Mouse (Mus musculus): ENCODE data around the gene Slc44a5.

Slc44a5 gene

DNA sequence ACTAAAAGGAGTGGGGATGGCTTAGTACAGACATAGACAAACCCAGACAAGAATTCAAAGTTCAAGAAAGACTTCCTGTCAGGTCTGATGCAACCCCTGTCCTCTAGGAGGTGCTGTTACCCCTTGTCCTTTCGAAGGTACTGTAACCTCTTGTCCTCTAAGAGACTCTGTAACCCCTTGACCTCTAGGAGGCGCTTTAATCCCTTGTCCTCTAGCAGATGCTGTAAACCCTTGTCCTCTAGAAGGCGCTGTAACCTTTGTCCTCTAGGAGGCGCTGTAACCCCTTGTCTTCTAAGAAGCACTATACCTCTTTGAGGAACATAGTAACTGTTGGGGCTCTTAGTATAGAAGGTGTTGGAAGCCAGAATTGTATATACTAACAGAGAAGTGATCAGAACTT, 4.7 kb upstream of the Slc44a5 start:
- CTCF ChIA-PET = no interaction called here

DNA sequence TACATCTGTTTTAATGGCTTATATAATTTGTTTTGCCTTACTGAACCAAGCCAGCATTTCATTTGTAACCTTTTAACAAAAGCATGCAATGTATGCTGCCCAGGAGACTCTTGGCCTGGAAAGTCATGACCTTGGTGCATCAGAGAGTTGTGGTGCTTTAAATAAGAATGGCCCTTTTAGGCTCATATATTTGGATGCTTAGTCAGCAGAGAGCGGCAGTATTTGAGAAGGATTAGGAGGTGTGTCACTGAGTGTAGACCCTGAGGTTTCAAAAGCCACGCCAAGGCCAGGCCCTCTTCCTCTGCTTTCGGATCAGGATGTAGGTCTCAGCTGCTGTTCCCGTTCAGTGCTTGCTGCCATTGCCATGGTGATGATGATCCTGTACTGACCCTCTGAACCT, 3.8 kb upstream of the Slc44a5 start:
- CTCF ChIA-PET = no interaction called here

DNA sequence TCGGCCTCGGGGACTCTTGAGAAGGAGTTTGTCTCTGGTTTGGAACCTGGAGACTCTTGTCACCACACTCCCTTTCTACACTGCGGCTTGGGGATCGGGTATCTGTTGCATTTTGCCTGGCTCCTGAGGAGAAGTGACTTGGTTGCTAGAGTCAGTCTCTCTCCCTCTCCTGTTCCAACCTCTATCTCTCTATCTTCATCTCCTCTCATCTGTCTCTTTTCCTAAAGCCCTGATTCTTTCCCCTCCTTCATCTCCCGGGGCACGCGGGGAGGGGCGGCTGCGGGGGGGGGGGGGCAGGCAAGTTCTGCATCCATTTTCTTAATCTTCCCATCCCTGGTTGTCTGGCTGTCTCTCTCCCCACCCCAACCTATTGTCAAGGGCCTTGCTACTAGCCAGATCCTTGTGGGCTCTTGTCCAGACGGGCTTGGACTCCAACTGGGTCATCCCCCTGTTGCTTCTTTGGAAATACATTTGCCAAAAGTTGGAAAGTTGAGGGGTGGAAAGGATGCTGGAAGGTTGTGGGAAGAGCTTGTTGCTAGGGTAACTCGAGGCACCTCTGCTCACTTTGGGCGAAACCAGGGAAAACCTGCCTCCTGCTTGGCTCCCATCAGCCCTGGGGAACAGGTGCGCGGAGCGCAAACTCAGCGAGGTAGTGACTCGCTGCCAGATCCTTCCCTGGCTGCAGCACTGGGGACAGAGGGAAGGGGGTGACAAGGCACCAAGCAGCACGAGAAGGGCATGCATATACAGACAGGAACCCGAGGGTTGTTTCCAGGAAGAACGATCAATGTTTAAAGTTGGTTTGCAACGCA, 919 bp downstream of the Slc44a5 start:
- CTCF ChIA-PET = no interaction called here

DNA sequence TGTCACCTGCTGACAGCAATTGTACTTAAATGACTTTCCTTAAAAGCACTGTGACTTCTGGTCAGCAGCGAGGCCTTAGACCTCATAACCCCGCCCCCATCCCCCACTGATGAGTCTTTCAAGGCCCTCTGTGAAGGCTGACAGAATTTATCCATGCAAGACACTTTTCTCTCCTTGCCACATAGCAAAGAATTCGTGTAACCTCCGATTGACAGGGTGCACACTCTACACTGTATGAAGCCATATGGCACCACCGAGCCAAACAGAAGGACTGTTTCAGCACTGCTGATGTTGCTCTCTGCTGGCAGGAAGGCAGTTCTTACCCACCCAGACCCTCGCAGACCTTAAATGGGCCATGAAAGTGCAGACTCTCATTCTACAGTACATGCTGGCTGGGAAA, 1.8 kb downstream of the Slc44a5 start:
- CTCF ChIA-PET = no interaction called here

DNA sequence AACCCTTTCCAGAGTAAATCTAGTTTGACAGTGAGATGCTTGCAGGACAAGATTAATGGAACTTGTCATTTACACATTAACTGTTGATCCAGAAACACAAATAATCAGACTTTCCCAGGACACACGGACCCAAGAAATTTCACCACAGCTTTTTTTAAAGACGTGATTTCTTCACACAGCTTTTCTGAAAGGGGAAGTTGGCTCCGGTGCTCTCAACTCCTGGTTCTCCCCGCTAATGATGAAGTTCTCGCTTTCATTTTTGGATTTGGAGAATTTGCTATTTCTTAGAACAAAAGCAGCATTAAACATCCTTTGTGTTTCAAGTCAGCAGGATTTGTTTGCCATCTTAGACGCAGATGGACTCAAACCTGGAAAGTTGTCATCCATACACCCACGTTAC, 2.6 kb downstream of the Slc44a5 start:
- CTCF ChIA-PET = no interaction called here

DNA sequence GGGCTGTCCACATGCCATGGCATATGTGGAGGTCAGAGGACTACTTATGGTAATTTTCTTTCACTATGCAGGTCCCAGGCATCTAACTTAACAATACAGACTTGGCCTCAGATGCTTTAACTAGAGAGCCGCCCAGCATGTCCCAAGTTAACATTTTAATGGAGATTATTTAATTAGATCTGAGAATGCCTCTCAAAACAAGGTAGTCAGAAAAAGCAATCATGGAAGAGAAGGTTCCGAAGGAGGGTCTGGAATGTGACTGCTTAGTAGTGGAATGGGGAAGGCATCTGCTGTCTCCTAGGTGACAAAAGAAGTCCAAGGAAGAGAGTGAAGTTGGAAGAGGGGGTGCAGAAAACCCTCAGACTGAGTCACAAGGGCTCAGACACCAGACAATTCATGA, 7.4 kb downstream of the Slc44a5 start:
- CTCF ChIA-PET = no interaction called here

DNA sequence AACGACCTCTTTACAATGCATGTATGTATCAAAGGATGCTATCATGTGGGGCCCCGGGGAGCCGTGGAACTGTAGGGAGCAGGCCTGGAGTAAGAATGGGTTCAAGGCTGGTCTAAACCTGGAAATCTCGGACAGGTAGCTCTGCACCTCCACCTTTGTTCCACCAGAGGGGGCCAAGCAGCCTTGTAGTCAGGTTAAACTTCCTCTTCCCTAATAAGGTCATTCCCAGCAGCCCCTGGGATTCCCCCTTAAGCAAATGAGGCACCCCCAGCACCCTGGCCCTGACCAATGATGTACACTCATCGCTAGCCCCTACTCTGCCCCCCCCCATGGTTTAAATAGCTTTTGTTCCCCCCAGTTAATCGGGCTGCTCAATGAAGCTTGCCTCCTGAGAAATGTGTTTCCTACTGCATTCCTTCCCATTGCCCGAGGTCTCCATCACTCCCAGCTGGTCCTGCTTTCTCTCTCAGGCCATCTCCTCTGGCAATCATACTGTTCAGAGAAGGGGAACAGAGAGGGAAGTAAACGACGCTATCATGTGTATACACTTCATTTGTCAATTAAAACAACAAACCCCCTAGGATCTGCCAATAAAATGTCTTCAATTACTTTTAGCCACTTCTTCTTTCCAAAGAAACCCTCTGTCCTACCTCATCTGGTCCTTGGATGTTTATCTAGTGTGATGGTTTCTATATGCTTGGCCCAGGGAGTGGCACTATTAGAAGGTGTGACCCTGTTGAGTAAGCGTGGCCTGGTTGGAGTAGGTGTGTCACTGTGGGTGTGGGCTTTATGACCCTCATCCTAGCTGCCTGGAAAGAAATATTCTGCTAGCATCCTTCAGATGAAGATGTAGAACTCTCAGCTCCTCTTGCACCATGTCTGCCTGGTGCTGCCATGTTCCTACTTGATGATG, 11.4 kb downstream of the Slc44a5 start:
- CTCF ChIA-PET = interaction anchor here (0.5 to 0.6 kb wide), 3 partner anchors 883 to 1152 kb away, joined by 3 to 5 read pairs (median 4); no protein-coding TSS in a partner anchor

DNA sequence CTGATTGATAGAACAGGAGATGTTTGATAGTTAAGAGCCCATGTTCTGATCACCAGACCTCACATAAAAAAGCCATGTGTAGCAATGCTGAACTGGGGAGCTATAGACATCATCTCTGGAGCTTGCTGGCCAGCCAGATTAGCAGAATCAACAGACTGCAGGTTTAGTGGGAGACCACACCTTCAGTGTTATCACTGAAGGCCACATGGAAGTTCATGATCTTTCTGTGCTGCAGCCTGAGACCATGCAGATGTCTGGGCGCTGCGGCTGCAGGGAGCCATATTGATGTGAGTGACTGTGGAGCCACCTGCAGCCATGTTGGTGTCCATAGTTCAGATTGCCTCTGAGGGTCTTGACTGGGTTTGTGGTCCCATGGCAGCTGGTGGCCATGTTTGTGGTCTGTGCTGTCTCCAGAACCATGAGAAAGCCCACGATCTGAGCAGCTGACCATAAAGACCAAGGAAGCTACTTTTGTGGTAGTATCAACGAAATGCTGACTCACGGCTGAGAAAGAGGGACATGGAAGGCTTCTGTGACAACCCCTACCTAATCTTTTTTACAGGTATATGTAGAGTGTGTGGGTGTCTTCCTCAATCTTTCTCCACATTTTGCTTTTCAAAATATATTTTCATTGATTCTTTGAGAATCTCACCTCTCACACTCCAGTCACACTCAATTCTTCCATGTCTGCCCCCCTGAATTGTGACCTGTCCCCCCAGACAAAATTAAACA, 26.7 kb downstream of the Slc44a5 start:
- CTCF ChIA-PET = no interaction called here

DNA sequence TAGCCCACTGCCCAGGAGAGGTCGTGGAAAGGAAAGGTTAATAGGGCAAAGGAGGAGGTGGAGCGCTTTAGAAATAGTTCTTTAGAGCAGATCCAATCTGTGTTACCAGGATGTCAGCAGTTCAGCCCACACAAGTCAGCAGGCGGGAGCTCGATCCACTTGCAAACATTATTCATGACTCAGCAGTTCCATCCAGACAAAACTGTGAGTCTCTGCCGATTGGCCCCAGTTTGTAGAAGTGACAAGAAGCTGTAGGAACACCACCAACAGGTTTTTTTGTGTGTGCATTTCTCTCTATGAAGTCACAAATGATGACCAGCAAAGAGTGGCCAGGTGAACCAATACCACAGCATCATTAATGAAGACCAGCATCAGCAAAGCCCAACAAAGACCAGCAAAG, 28.1 kb downstream of the Slc44a5 start:
- CTCF ChIA-PET = no interaction called here

DNA sequence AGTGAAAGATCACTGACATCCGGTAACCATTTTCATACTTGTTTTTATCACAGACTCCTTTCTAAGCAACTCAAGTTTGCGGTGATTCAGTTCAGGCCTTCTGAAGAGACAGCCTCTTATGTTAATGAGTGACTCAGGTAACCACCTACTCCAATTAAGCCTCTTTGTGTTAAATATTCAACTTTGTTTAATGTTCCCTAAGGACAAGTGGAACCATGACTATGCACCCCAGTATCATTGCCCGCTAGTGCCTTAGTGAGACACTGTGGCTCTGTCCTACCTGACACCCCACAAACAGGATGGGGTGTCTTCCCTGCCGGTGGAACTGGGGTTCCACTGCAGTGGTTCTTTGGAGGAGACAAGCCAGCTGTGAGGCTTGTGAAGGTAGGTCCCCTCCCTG, 73.6 kb downstream of the Slc44a5 start:
- CTCF ChIA-PET = no interaction called here

DNA sequence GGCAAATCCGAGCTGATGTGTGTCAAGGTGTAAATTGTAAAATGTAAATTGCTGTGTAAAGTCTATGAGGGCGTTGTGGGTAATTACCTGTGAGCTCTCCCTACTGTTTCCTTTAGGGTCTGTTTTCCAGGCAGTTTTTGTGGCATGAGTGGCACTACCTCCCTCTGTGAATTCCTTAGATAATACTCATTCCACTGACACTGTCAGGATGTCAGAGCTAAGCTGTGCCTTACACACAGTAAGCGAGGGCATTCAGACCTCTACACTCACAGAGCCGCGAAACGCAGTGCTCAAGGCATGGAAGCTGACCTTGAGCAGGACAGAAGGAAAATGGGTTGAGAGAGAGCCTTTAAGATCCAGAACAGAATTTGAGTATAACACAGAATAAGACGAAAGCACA, 80.1 kb downstream of the Slc44a5 start:
- CTCF ChIA-PET = no interaction called here

DNA sequence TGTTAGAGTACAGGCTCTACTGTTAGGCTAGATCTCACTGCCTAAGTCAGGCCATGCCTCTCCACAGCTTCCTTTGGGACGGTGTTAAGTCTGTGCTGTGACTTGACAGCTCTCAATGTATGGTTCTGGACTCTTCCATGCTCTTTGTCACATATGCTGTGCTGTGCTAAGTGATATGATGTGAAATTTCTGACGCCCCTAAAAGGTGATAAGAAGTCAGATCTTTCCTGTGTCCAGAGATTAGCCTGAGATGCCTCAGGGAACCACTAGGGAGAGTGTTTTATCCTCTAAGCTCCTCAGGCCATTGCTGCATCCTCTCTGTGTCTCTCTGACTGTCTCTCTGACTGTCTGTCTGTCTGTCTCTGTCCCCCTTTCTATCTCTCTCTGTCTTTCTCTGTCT, 84.2 kb downstream of the Slc44a5 start:
- CTCF ChIA-PET = no interaction called here

DNA sequence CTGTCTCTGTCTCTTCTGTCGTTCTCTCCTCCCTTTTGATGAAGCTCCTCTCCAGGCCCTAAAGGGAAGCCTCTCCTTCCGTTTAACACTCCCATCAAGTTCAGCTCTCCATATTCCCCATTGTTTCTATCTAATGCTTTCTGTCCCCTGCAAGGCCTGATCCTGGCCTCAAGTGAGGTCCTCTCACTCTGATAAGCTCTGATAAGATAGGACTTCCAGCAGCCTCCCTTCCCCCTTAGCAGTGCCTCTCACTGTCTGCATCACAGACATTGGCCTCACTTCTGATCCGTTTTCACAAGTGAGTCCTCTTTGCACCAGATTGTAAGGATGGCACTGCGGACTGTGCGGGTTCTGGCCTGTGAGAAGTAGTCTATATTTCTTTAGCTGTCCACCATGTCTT, 85.0 kb downstream of the Slc44a5 start:
- CTCF ChIA-PET = no interaction called here

DNA sequence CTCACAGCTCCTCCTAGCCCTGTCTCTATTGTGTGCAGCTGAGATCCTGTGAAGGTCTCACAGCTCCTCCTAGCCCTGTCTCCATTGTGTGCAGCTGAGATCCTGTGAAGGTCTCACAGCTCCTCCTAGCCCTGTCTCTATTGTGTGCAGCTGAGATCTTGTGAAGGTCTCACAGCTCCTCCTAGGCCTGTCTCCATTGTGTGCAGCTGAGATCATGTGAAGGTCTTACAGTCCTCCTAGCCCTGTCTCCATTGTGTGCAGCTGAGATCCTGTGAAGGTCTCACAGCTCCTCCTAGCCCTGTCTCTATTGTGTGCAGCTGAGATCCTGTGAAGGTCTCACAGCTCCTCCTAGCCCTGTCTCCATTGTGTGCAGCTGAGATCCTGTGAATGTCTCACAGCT, 98.8 kb downstream of the Slc44a5 start:
- CTCF ChIA-PET = interaction anchor here (0.6 kb wide), 1 partner anchor 39 kb away, joined by 4 read pairs; no protein-coding TSS in a partner anchor

DNA sequence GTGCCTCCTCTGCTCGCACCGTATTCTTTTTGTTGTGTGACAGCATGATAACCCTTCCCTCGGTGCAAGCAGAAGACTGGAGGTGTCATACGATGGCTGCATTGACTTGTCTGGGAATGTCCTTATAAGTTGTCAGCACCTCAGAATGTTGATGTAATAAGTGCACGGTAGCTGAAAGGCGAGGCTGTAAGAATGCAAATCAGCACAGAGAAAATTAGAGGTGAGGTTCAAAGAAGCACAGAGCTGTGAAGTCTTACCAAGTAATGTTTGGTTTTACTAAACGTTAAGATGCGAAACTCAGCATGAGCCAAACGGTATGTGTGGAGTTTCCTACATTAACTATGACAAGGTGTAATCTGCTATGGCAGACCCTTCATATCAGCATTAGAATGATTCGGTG, 102.5 kb downstream of the Slc44a5 start:
- CTCF ChIA-PET = no interaction called here

DNA sequence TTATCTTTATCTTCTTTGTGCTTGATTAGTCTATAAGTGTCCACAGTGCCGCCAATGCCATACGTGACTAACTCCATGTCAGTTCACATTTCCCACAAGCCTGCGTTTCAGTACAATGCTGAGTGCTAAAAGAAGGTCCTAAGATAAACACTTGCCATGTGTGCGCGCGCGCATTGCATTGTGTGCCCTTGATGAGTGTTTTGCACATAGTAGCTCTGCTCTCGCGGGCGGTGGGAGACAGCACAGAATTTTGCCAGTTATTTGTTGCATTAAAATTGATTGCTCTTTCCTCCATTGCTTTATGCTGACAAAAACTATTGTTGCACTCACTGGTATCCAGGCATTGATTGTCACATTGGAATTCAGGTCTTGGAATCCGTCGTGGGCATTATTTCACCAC, 108.5 kb downstream of the Slc44a5 start:
- CTCF ChIA-PET = no interaction called here

DNA sequence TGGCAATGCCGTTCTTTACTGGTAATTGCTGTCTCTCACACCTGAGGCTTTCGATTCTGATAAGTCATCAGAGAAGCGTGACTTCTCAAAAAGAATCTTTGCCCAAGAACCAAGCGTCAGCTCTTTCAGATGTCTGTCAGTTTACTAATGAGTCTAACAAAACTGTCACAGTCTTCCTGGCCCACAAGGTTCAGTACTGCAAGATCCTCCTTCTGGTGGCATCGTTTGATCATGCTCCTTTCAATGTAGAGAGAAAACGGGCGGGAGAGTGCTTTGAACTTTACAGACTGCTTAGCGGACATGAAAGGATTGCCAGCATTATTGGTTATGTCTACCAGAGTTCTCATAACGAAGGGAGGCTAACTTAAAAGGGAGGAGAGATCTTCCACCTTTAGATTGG, 109.0 kb downstream of the Slc44a5 start:
- CTCF ChIA-PET = no interaction called here

DNA sequence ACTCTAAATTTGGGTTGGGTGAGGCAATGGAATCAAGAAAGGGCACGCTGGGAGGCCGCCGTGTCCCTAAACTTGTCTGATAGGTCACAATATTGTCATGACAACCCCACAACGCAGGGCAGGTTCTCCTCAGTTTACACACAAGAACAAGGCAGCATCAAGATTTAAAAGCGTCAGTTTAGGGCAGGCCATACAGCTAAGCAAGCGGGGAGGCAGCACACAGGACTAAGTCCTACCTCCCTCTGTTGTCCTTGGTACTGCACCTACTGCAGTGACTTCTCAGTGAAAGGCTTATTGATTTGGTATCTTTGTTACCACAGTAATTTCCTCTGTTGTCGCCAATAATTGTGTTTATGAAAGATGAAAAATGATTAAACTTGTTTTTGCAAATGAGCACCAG, 109.7 kb downstream of the Slc44a5 start:
- CTCF ChIA-PET = no interaction called here

DNA sequence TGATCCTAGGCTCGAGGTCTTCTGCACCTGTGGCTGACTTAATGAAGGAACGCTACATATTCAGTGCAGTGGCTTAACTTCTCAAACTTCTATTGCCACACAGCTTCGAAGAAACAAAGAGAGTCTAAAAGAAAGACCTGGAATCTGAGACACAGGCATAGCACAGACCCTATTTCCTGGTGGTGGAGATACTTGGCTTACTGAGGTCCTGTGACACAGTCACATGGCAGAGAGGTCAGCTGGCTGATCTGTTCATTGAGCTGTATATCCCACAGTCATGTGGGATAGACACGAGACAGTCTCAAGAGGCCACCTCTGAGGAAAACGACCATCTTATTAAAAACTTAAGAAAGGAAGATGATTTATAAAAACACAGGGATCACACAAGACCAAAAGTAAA, 116.8 kb downstream of the Slc44a5 start:
- CTCF ChIA-PET = no interaction called here

DNA sequence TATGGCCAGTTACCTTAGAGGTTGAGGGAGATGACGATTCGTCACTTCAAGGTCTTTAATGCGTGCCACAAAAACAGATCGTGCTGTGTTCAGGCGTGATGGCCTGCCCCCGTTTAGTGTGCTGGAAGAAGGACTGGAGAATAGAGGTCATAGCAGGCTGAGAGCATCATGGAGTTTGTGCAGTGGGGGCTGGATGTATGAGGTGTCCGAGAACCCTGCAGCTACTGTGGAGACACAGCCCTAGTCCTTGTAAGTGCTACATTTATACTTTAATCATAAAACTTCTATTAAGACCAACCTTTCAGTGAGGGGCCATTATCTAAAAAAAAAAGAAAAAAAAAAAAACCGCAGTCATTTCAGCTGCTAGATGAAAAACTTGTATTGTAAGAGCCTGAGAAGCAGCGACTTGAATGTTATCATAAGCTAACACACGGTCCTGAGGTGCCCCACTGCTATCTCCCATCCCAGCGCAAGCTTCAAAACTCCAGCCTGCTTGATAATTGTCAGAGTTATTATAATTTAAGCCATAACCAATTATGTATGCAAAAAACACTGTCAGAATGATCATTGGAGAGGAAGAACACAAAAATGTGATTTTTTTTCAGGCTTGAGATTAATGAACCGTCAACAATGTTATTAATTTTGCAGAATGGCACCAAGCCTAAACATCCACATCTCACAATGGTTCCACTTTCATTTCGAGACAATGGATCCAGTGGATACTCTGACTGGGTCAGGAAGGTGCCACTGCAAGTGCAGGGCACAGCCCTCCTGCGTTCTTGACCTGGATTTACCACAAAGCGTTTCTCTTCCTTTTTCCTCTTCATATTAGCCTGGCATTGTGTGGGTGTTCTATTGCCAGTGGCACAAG, 118.5 kb downstream of the Slc44a5 start:
- CTCF ChIA-PET = no interaction called here

DNA sequence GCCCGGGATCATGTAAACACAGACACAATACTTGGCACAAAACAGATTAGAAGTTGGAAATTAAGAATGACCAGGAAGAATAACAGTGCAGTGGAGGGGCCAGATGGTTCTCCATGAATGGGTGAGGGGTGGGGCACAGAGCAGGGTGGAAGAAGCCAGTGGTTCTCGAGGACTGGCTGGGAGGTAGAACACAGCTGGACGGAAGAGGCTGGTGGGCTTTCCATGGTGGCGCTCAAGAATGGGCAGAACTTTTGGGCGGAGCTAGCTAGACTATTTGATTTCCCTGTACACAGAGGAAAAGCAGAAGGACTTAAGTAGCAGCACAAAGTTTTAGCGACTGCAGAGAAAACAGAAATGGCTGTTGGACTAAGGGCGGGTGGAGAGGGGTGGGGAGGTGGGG, 119.2 kb downstream of the Slc44a5 start:
- CTCF ChIA-PET = no interaction called here

Data from spleen, embryonic (tissue).